Mouse (Mus musculus) induced T-regulatory cell, adult 2 months (primary cell): ENCODE measurements around the gene Tenm4.

Experiments used
- DNase-seq: peaks from one replicate; pipeline ENCODE4 v3.0.0-alpha.2; 2012; ENCODE audit warnings: low read depth

Gene Tenm4

GRCm38 (mm10) chr7:96777938-96778600 is 607.0 kb downstream of the Tenm4 start:
- DNase-seq = no peak

- DNase-seq = peak; percentile 8
These were observed 607.5 kb downstream of the Tenm4 start for GRCm38 (mm10) chr7:96778601-96778969.

- DNase-seq = no peak
These were observed 609.5 kb downstream of the Tenm4 start for GRCm38 (mm10) chr7:96780556-96780955.

GRCm38 (mm10) chr7:96781068-96781467 is 610.0 kb downstream of the Tenm4 start:
- DNase-seq = no peak

GRCm38 (mm10) chr7:96782686-96783085 is 611.6 kb downstream of the Tenm4 start:
- no peak for DNase-seq

GRCm38 (mm10) chr7:96785808-96786207 is 614.8 kb downstream of the Tenm4 start:
- no peak for DNase-seq

GRCm38 (mm10) chr7:96786262-96787044 is 615.4 kb downstream of the Tenm4 start:
- DNase-seq = no peak

- DNase-seq = no peak
These were observed 617.1 kb downstream of the Tenm4 start for GRCm38 (mm10) chr7:96788135-96788534.

GRCm38 (mm10) chr7:96790326-96790725 is 619.3 kb downstream of the Tenm4 start:
- no peak for DNase-seq

- no peak for DNase-seq
These were observed 621.6 kb downstream of the Tenm4 start for GRCm38 (mm10) chr7:96792456-96793229.

GRCm38 (mm10) chr7:96796033-96796741 is 625.1 kb downstream of the Tenm4 start:
- DNase-seq = no peak

GRCm38 (mm10) chr7:96796788-96797485 is 625.9 kb downstream of the Tenm4 start:
- no peak for DNase-seq

GRCm38 (mm10) chr7:96797716-96798332 is 626.8 kb downstream of the Tenm4 start:
- DNase-seq = no peak

- no peak for DNase-seq
These were observed 628.8 kb downstream of the Tenm4 start for GRCm38 (mm10) chr7:96799816-96800215.

- no peak for DNase-seq
These were observed 630.3 kb downstream of the Tenm4 start for GRCm38 (mm10) chr7:96801368-96801767.

GRCm38 (mm10) chr7:96802216-96802615 is 631.2 kb downstream of the Tenm4 start:
- no peak for DNase-seq

GRCm38 (mm10) chr7:96806561-96806960 is 635.5 kb downstream of the Tenm4 start:
- DNase-seq = no peak

GRCm38 (mm10) chr7:96807281-96808058 is 636.4 kb downstream of the Tenm4 start:
- no peak for DNase-seq

GRCm38 (mm10) chr7:96808059-96808646 is 637.1 kb downstream of the Tenm4 start:
- no peak for DNase-seq

- DNase-seq = no peak
These were observed 640.6 kb downstream of the Tenm4 start for GRCm38 (mm10) chr7:96811691-96812090.
